Mouse (Mus musculus) CH12.LX (cell line): Measurements from ENCODE around the gene Rhbdf2. TPM values are rescaled to one million over a fixed set of nuclear protein-coding genes. Genes with fewer than 3 reads are reported as not detected.

Experiments
- DNase-seq: peaks from one replicate; pipeline ENCODE4 v3.0.0-alpha.2; 2013; ENCODE audit errors: extremely low read depth
- H3K27ac ChIP-seq: 2 replicates; pipeline ENCODE4 v1.5.1; 2012; ENCODE audit warnings: low read depth, mild to moderate bottlenecking, control low read depth, moderate library complexity; ENCODE audit not compliant: insufficient read depth
- H3K27me3 ChIP-seq: replicated peaks from 2 replicates; pipeline ENCODE3; 2012; ENCODE audit warnings: inconsistent platforms
- H3K36me3 ChIP-seq, 2 experiments: replicated peaks in 1 of 2; 2 replicates each; pipeline versions ENCODE3 to v1.6.1; 2012; ENCODE audit warnings: inconsistent platforms in 1 of 2, low read length in 1 of 2, mild to moderate bottlenecking in 1 of 2, mixed read lengths in 1 of 2, moderate library complexity in 1 of 2; ENCODE audit not compliant: control insufficient read depth in 1 of 2, insufficient read depth in 1 of 2
- H3K4me1 ChIP-seq, 2 experiments: 2 replicates each; pipeline ENCODE4 v1.6.1; 2012; ENCODE audit warnings: inconsistent platforms in 1 of 2, moderate library complexity in 1 of 2; ENCODE audit not compliant: insufficient read depth in 2 of 2, control insufficient read depth in 1 of 2
- H3K4me2 ChIP-seq: 2 replicates; pipeline ENCODE4 v1.6.1; 2012; ENCODE audit warnings: low read depth, mild to moderate bottlenecking, control low read depth; ENCODE audit not compliant: poor library complexity, insufficient read depth, severe bottlenecking
- H3K4me3 ChIP-seq, 3 experiments: fragments of 150-350 bp in 1 of 3; sonication (generic) in 1 of 3; replicated peaks in 1 of 3; 2 replicates each; pipeline versions ENCODE3 to v1.5.1; 2011 to 2012; ENCODE audit warnings: low read depth in 2 of 3, low read length in 2 of 3, mild to moderate bottlenecking in 2 of 3, moderate library complexity in 2 of 3, control low read depth in 1 of 3, improper control_type of control experiment in 1 of 3, inconsistent platforms in 1 of 3, mixed read lengths in 1 of 3; ENCODE audit not compliant: poor library complexity in 1 of 3
- H3K79me2 ChIP-seq: replicated peaks from 2 replicates; pipeline ENCODE4 v1.6.1; 2012; ENCODE audit warnings: mild to moderate bottlenecking, moderate library complexity; ENCODE audit not compliant: control insufficient read depth, poor library complexity, insufficient read depth, severe bottlenecking; ENCODE audit errors: extremely low read depth
- H3K9ac ChIP-seq: 2 replicates; pipeline ENCODE4 v1.6.1; 2012; ENCODE audit warnings: low read depth, mild to moderate bottlenecking, control low read depth, moderate library complexity; ENCODE audit not compliant: insufficient read depth
- H3K9me3 ChIP-seq: replicated peaks from 2 replicates; pipeline ENCODE3; 2012; ENCODE audit warnings: low read length, inconsistent platforms, mixed read lengths
- BHLHE40 ChIP-seq: IDR thresholded peaks from 2 replicates; pipeline ENCODE4 v1.6.1; 2011; ENCODE audit warnings: mild to moderate bottlenecking, low read depth, low read length, improper control_type of control experiment
- CHD1 ChIP-seq: IDR thresholded peaks from 2 replicates; pipeline ENCODE4 v1.6.1; 2012; ENCODE audit warnings: low read depth, low read length, improper control_type of control experiment, inconsistent platforms
- CTCF ChIP-seq, 2 experiments: IDR thresholded peaks in 1 of 2; conservative IDR thresholded peaks in 1 of 2; 2 replicates each; pipeline ENCODE4 v1.5.1; 2011 to 2012; ENCODE audit warnings: low read depth in 2 of 2, low read length in 2 of 2, improper control_type of control experiment in 1 of 2, inconsistent platforms in 1 of 2, mild to moderate bottlenecking in 1 of 2, moderate library complexity in 1 of 2
- E2F4 ChIP-seq: IDR thresholded peaks from 2 replicates; pipeline ENCODE4 v1.6.1; 2011; ENCODE audit warnings: low read depth, low read length, improper control_type of control experiment; ENCODE audit not compliant: insufficient replicate concordance
- ELF1 ChIP-seq: IDR thresholded peaks from 2 replicates; pipeline ENCODE4 v1.6.1; 2014; ENCODE audit warnings: low read depth, mild to moderate bottlenecking, inconsistent platforms, low read length, improper control_type of control experiment
- ETS1 ChIP-seq: conservative IDR thresholded peaks from 2 replicates; pipeline ENCODE4 v1.6.1; 2012; ENCODE audit warnings: low read depth, mild to moderate bottlenecking, inconsistent platforms, low read length, improper control_type of control experiment, moderate library complexity
- GABPA ChIP-seq: IDR thresholded peaks from 2 replicates; pipeline ENCODE4 v1.6.1; 2012; ENCODE audit warnings: low read depth, low read length, improper control_type of control experiment, inconsistent platforms; ENCODE audit not compliant: insufficient replicate concordance
- IRF4 ChIP-seq: IDR thresholded peaks from 2 replicates; pipeline ENCODE4 v1.6.1; 2014; ENCODE audit warnings: low read depth, mild to moderate bottlenecking, inconsistent platforms, low read length, improper control_type of control experiment
- JUN ChIP-seq: IDR thresholded peaks from 2 replicates; pipeline ENCODE4 v1.6.1; 2011; ENCODE audit warnings: low read depth, mild to moderate bottlenecking, low read length, improper control_type of control experiment, moderate library complexity; ENCODE audit not compliant: insufficient read depth
- JUND ChIP-seq: conservative IDR thresholded peaks from 2 replicates; pipeline ENCODE4 v1.6.1; 2011; ENCODE audit warnings: low read depth, low read length, improper control_type of control experiment
- KAT2A ChIP-seq: IDR thresholded peaks from 2 replicates; pipeline ENCODE4 v1.6.1; 2012; ENCODE audit warnings: low read length, improper control_type of control experiment, inconsistent platforms; ENCODE audit not compliant: insufficient replicate concordance
- MAZ ChIP-seq: IDR thresholded peaks from 2 replicates; pipeline ENCODE4 v1.6.1; 2012; ENCODE audit warnings: low read depth, mild to moderate bottlenecking, inconsistent platforms, low read length, improper control_type of control experiment, moderate library complexity
- MXI1 ChIP-seq: IDR thresholded peaks from 2 replicates; pipeline ENCODE4 v1.6.1; 2011; ENCODE audit warnings: mild to moderate bottlenecking, low read depth, low read length, improper control_type of control experiment
- NELFE ChIP-seq: IDR thresholded peaks from 2 replicates; pipeline ENCODE4 v1.6.1; 2011; ENCODE audit warnings: low read depth, low read length, improper control_type of control experiment
- NRF1 ChIP-seq: IDR thresholded peaks from 2 replicates; pipeline ENCODE4 v1.6.1; 2014; ENCODE audit warnings: low read depth, mild to moderate bottlenecking, inconsistent platforms, low read length, improper control_type of control experiment, moderate library complexity
- RAD21 ChIP-seq: IDR thresholded peaks from 2 replicates; pipeline ENCODE4 v1.6.1; 2011; ENCODE audit warnings: low read depth, mild to moderate bottlenecking, low read length, improper control_type of control experiment, moderate library complexity
- RCOR1 ChIP-seq: conservative IDR thresholded peaks from 2 replicates; pipeline ENCODE4 v1.6.1; 2012; ENCODE audit warnings: low read depth, mild to moderate bottlenecking, inconsistent platforms, low read length, improper control_type of control experiment
- SIN3A ChIP-seq: IDR thresholded peaks from 2 replicates; pipeline ENCODE4 v1.6.1; 2012; ENCODE audit warnings: low read length, improper control_type of control experiment, inconsistent platforms
- SMC3 ChIP-seq: IDR thresholded peaks from 2 replicates; pipeline ENCODE4 v1.6.1; 2011; ENCODE audit warnings: low read depth, low read length, improper control_type of control experiment
- TBP ChIP-seq: conservative IDR thresholded peaks from 2 replicates; pipeline ENCODE4 v1.6.1; 2011; ENCODE audit warnings: low read depth, low read length, improper control_type of control experiment
- UBTF ChIP-seq: IDR thresholded peaks from 2 replicates; pipeline ENCODE4 v1.6.1; 2012; ENCODE audit warnings: low read depth, mild to moderate bottlenecking, inconsistent platforms, low read length, improper control_type of control experiment, moderate library complexity
- USF2 ChIP-seq: conservative IDR thresholded peaks from 2 replicates; pipeline ENCODE4 v1.6.1; 2011; ENCODE audit warnings: low read depth, low read length, improper control_type of control experiment
- ZC3H11A ChIP-seq: IDR thresholded peaks from 2 replicates; pipeline ENCODE4 v1.6.1; 2012; ENCODE audit warnings: low read depth, mild to moderate bottlenecking, inconsistent platforms, low read length, improper control_type of control experiment
- ZKSCAN1 ChIP-seq: IDR thresholded peaks from 2 replicates; pipeline ENCODE4 v1.6.1; 2012; ENCODE audit warnings: low read depth, inconsistent platforms, low read length, improper control_type of control experiment, borderline replicate concordance
- ZMIZ1 ChIP-seq: IDR thresholded peaks from 2 replicates; pipeline ENCODE4 v1.6.1; 2012; ENCODE audit warnings: low read depth, mild to moderate bottlenecking, inconsistent platforms, low read length, improper control_type of control experiment
- ZNF384 ChIP-seq: IDR thresholded peaks from 2 replicates; pipeline ENCODE4 v1.6.1; 2012; ENCODE audit warnings: low read depth, low read length, improper control_type of control experiment, inconsistent platforms
- dilution Hi-C: fragments of 300-500 bp; cut with MboI; formaldehyde crosslinking; loops from 2 replicates; pipeline ENCODE4 v1.14.3; 2020; ENCODE audit warnings: low sequenced_read_pairs; ENCODE audit not compliant: extremely low pct_unique_long_range_greater_than_20kb, extremely low pct_ligation_motif_present
- in situ Hi-C: fragments of 300-500 bp; cut with MboI; formaldehyde crosslinking; loops from 3 replicates; pipeline ENCODE4 v1.14.3; 2019; ENCODE audit warnings: low sequenced_read_pairs, low pct_ligation_motif_present, low pct_unique_long_range_greater_than_20kb, mixed read lengths
- polyA plus RNA-seq: library from polyadenylated mRNA; unstranded; fragments of >175 nt; gene quantifications from 2 replicates; pipeline ENCODE4 v1.2.1, GENCODE M21; 2012; ENCODE audit warnings: low read depth; ENCODE audit not compliant: insufficient read length
- total RNA-seq, 2 experiments: library from RNA; depleted of rRNA; stranded (reverse); fragments of 300-350 nt in 1 of 2; fragments of >200 nt in 1 of 2; gene quantifications; 2 replicates each; pipeline ENCODE4 v1.2.3; 2012 to 2014

Rhbdf2 gene
- total and polyA plus RNA-seq, 3 experiments: 3.1 to 14.7 (median 12.1) TPM

GRCm38 (mm10) chr11:116586801-116587631, 39.8 kb downstream of the Rhbdf2 start:
- dilution Hi-C loops: no loop called here
- Histone ChIP-seq H3K27me3 (peaks cover 13% of the 10 kb centered on the region), H3K36me3 (no peaks in the 10 kb centered on the region)

DNA sequence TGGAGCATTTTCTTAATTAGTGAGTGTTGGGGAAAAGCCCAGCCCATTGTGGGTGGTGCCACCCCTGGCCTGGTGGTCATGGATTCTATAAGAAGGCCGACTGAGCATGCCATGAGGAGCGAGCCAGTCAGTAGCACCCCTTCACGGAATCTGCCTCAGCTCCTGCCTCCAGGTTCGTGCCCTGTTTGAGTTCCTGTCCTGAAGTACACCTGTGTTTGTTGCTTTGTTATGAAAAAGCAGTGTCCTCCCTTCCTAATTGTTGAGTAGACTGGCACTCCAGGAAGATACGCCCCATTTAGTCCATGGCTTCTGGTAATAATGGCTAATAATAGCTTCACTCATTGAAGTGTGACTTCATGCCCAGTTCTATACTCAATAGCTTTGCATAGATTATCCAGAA, 40.5 kb downstream of the Rhbdf2 start, which contains the start of gene Aanat:
Gene Aanat (plus strand): TSS at position 123 of the 400 bp plus-strand sequence.
- TF ChIP-seq JUND: no peak
- no peak for TF ChIP-seq CHD1
- no peak for TF ChIP-seq ZC3H11A
- TF ChIP-seq UBTF: no peak
- no peak for TF ChIP-seq ZKSCAN1
- no peak for TF ChIP-seq KAT2A
- no peak for TF ChIP-seq ETS1
- TF ChIP-seq SIN3A: no peak
- TF ChIP-seq BHLHE40: no peak
- TF ChIP-seq USF2: no peak
- TF ChIP-seq CTCF (conservative IDR thresholded peaks at IDR 0.05 in 1 of 2, IDR thresholded peaks at IDR 0.05 in 1 of 2; ENCODE audit: low read depth in 2 of 2, low read length in 2 of 2): no peak
- TF ChIP-seq GABPA: no peak
- TF ChIP-seq ZNF384: no peak
- TF ChIP-seq E2F4: no peak
- no peak for TF ChIP-seq JUN
- no peak for TF ChIP-seq MXI1
- no peak for DNase-seq
- H3K79me2 ChIP-seq: no peaks in the 10 kb centered on the region
- H3K27me3 ChIP-seq: peaks cover 13% of the 10 kb centered on the region
- H3K9me3 ChIP-seq: no peaks in the 10 kb centered on the region
- H3K9ac ChIP-seq: no peak within 1 kb of the TSS
- no peak within 1 kb of the TSS for H3K4me3 ChIP-seq
- in situ Hi-C loops (no loop called here), dilution Hi-C loops (no loop called here)
- H3K4me1 ChIP-seq: peaks cover 11 to 42% of the 10 kb centered on the region in 2 experiments
- H3K4me2 ChIP-seq: peak within 1 kb of the TSS; percentile 25; the same call in 1 of the 2 replicates
- no peaks in the 10 kb centered on the region for H3K36me3 ChIP-seq
- no peak within 1 kb of the TSS for H3K27ac ChIP-seq

More at GRCm38 (mm10) chr11:116586801-116587631, 39.8 kb downstream of the Rhbdf2 start:
- Histone ChIP-seq H3K9ac (no peak overlapping the region), H3K4me1 (peaks cover 11 to 43% of the 10 kb centered on the region in 2 experiments), H3K4me3 (no peak overlapping the region), H3K27ac (no peak overlapping the region), H3K9me3 (no peaks in the 10 kb centered on the region), H3K4me2 (peak overlapping the region; percentile 25; the same call in 1 of the 2 replicates), H3K79me2 (no peaks in the 10 kb centered on the region)
- TF ChIP-seq SMC3: peak; percentile 87
- TF ChIP-seq ZMIZ1: no peak
- no peak for TF ChIP-seq RCOR1
- TF ChIP-seq NELFE: peak; percentile 44; the same call in 1 of the 2 replicates
- TF ChIP-seq MAZ: 0 out of 2 replicates have a peak, but pooled peaks have one; percentile 55
- TF ChIP-seq JUND: 0 out of 2 replicates have a peak, but pooled peaks have one; percentile 20
- TF ChIP-seq IRF4: 0 out of 2 replicates have a peak, but pooled peaks have one; percentile 22
- peak; percentile 99 to 100 for TF ChIP-seq CTCF (conservative IDR thresholded peaks at IDR 0.05 in 1 of 2, IDR thresholded peaks at IDR 0.05 in 1 of 2; ENCODE audit: low read depth in 2 of 2, low read length in 2 of 2)
- TF ChIP-seq ELF1: peak; percentile 43; the same call in 1 of the 2 replicates
- peak; percentile 52 for TF ChIP-seq RAD21
- TF ChIP-seq E2F4: 0 out of 2 replicates have a peak, but pooled peaks have one; percentile 72
- peak; percentile 29; the same call in 1 of the 2 replicates for TF ChIP-seq SIN3A
- TF ChIP-seq NRF1: peak; percentile 77
- no peak for TF ChIP-seq TBP
- TF ChIP-seq, all 38 proteins: peak for 11
- DNase-seq: peak; percentile 79
- in situ Hi-C loops: no loop called here
